Mouse (Mus musculus): ENCODE measurements at regions not wholly inside any gene's neighbourhood (a gene's known extent, or its start where the extent isn't known, plus 50 kb on each side); places are given as distances from the start of the nearest gene placed in this dataset.
A peak's percentile ranks its signal among the peaks of the same experiment; 100 is the strongest.

- DNase-seq (ENCODE audit: low spot score in 2 of 2) = no peak
Measured at GRCm38 (mm10) chr14:71231223-71231815, 631.7 kb upstream of the Fam160b2 start.

GRCm38 (mm10) chr14:71230484-71231188 is 631.0 kb upstream of the Fam160b2 start:
- no peak for DNase-seq (ENCODE audit: low spot score in 2 of 2)

GRCm38 (mm10) chr14:71229955-71230354 is 630.3 kb upstream of the Fam160b2 start:
- no peak for DNase-seq (ENCODE audit: low spot score in 2 of 2)

GRCm38 (mm10) chr14:71228894-71229446 is 629.3 kb upstream of the Fam160b2 start:
- DNase-seq (ENCODE audit: low spot score in 2 of 2) = no peak

DNA sequence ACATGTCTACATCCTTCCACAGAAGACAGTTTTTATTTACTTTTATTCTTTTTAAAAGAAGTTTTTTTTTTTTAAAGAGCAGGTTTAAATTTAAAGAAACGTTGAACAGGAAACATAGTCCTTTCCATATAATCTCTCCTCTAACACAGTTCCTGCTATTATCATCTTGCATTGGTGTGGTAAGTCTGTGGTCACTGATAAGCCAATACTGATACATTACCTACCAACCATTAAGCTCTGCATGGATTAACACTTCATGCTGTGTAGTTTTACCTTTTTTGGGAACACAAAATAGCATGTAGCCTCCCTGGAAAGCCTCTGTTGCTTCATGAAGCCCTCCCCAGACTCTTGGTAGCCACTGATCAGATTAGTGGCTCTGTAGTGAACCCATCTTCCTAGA is 617.4 kb upstream of the Fam160b2 start:
- DNase-seq (ENCODE audit: low spot score in 2 of 2) = no peak

- DNase-seq (ENCODE audit: low spot score in 2 of 2) = no peak
Measured at GRCm38 (mm10) chr14:71211359-71211978, 611.8 kb upstream of the Fam160b2 start.

DNA sequence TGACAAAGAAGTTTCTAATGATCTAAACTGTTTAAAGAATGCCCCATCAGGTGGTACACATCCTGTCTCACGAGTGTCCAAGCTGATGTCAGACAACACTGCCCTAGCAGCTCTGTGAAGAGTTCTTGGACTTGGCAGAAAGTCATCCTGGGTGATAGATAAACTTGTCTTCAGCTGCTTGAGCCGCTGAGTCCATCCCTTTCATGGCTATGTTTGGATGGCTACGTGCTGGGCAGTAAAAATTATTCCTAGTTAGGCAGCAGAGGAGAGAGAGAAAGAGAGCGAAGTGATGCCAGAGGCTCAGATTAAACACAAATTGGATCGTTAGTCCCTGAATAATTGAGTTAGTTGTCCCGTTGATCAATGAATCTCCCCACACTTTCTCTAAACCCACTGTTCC is 603.8 kb upstream of the Fam160b2 start:
- no peak for DNase-seq (ENCODE audit: low spot score in 2 of 2)

DNA sequence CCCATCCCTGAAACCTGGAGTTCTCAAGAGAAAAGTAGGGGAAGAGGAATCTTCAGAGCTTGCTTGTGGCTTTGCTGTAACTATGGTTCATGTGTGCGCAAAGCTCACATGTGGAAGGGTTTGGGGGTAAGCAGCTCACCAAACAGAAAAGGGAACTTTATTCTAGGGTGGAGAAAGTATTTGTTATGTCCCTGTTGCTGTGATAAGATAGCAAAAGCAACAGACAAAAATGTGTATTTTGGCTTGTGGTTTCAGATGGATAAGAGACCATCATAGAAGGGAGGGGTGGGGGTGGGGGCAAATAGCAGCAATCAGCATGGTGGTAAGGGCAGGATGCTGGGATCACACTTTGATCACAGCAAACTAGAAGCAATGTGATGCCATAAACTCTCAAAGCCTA is 601.3 kb upstream of the Fam160b2 start:
- DNase-seq (ENCODE audit: low spot score in 2 of 2) = no peak

DNA sequence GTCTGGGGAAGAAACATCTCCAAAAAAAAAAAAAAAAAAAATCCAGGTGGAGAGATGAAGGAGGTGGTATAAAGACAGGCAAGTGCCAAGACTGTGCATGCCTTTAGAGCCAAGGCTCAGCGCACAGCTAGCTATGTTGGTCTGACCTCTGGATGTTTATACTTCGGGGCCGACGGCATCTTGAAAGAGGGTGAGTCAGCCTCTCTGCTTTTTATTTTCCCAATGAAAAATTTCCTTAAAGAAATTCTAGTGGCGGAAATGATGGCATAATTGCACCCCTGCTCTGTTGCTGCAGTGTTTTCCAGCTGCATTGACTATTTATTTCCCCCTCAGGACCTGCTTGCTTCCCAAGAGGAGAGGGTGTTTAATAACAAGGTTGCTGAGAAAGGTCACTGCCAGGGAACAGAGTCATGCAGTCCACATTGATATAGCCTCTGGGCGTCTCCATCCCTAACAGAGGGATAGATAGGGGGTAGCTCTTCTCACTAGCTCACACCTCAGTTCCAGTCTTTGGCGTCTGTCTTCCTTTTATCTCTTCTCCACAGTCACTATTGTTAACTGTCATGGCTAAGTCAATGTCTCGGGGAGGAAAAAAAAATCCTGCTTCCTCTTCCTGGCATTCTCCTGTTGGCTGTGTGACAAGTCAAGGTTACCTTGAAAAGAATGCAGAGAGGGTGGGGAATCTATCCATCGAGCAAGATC is 599.7 kb upstream of the Fam160b2 start:
- DNase-seq (ENCODE audit: low spot score in 2 of 2) = peak in 1 of 2 experiments; percentile 4

GRCm38 (mm10) chr14:71194219-71194618 is 594.6 kb upstream of the Fam160b2 start:
- DNase-seq (ENCODE audit: low spot score in 2 of 2) = no peak

DNA sequence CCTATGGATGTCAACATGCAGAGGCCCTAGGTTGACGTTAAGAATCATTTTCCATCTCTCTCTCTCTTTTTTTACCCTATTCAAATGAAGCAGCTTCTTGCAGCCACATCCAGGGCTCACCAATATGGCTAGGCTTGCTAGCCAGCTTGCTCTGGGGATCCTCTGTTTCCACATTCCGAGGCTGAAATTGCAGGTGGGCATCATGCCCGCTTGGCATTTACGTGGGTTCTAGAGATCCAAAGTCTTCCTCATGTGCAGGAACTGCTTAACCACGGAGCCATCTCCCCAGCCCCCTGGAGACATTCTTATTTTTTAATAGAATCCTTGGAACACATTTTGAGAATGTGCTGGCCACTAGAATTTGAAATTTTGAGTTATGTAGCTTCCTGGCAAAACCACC is 592.9 kb upstream of the Fam160b2 start:
- no peak for DNase-seq (ENCODE audit: low spot score in 2 of 2)

DNA sequence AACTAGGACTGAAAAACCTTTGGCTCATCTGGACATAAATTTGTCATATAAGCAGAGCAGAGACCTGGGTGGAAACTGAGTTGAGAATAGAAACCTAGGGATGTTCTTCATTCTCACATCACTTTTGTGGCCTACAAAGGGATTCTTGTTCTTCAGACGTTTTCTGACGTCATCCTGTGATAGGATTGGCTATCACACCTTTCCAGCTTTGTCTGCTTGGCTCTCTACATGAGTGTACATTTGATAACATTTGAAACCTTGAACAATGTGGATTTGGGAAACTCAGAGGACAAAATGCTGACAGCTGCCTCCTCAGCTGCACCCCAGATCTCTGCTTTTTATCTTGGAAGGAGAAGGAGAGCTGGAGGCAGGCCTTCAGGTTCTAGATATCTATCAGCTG is 589.7 kb upstream of the Fam160b2 start:
- DNase-seq (ENCODE audit: low spot score in 2 of 2) = no peak

GRCm38 (mm10) chr14:71177341-71177740 is 577.7 kb upstream of the Fam160b2 start:
- no peak for DNase-seq (ENCODE audit: low spot score in 2 of 2)

DNA sequence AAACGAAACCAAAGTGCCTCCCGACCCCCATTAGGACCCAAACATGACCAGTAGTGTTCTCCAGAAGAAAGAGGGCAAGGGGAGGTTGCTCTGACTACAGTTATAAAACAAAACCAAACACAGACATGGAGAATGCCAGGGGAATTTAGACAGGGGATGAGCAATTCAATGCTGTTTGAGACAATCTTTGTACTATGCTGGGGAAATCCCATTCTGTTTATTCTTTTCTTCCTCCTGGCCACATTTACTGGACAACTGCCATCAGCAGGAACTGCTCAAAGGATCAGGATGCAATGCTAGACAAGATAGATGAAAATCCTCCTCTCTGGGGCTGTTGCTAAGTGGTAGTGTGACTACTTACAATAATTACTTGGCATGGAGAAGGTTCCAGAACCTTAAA is 574.5 kb upstream of the Fam160b2 start:
- DNase-seq (ENCODE audit: low spot score in 2 of 2) = no peak

GRCm38 (mm10) chr14:71159556-71159955 is 559.9 kb upstream of the Fam160b2 start:
- DNase-seq (ENCODE audit: low spot score in 2 of 2) = no peak

- DNase-seq (ENCODE audit: low spot score in 2 of 2) = no peak
Measured at GRCm38 (mm10) chr14:71142465-71142864, 542.8 kb upstream of the Fam160b2 start.

GRCm38 (mm10) chr14:71129771-71130211 is 530.2 kb upstream of the Fam160b2 start:
- peak; percentile 14 to 35 for DNase-seq (ENCODE audit: low spot score in 2 of 2)

GRCm38 (mm10) chr14:71128495-71128894 is 528.9 kb upstream of the Fam160b2 start:
- no peak for DNase-seq (ENCODE audit: low spot score in 2 of 2)

GRCm38 (mm10) chr14:71118681-71119080 is 519.0 kb upstream of the Fam160b2 start:
- DNase-seq (ENCODE audit: low spot score in 2 of 2) = no peak

- no peak for DNase-seq (ENCODE audit: low spot score in 2 of 2)
Measured at GRCm38 (mm10) chr14:71115798-71116432, 516.3 kb upstream of the Fam160b2 start.

All from adrenal gland, postnatal 4 days (tissue).